Mouse (Mus musculus) activated CD4-positive, CD25-positive, alpha-beta regulatory T cell, adult 4 months (primary cell): ENCODE data around the gene Cfap221. TPM values are rescaled to one million over a fixed set of nuclear protein-coding genes. Genes with fewer than 3 reads are reported as not detected.

Source experiments
- ATAC-seq: one replicate; pipeline ENCODE4 v1.8.0; 2017
- polyA plus RNA-seq, 2 experiments: library from polyadenylated mRNA; unstranded; fragments of 100-300 nt; shearing (Covaris generic); gene quantifications; one replicate each; pipeline ENCODE4 v1.2.1; 2017

Cfap221 gene
- polyA plus RNA-seq, 2 experiments from 2014 or later, result not detected

- ATAC-seq, result no peak
Measured at GRCm38 (mm10) chr1:119899195-119900123, 97.6 kb downstream of the Cfap221 start.

GRCm38 (mm10) chr1:119894936-119895335 is 102.1 kb downstream of the Cfap221 start:
- peak; percentile 94 for ATAC-seq

DNA sequence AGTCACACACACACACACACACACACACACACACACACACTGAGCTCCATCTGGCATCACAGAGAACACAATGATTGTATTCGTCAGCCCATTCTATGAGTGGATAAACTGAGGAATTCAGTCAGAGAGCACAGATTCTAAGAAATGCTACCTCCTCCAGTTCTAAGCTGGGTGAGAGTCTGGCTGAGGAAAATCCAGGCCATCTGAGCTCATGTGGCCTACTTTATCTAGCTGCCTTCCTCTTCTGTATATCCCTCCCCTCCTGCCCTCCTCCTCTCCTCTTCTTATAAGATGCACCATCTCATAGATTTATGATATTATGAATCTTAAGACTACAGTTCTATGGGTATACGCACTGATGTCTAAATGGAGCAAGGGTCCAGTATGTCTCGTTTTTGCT is 103.4 kb downstream of the Cfap221 start:
- ATAC-seq, result no peak

- no peak for ATAC-seq
Measured at GRCm38 (mm10) chr1:119892933-119893332, 104.1 kb downstream of the Cfap221 start.

- ATAC-seq, result no peak
Measured at GRCm38 (mm10) chr1:119891865-119892264, 105.2 kb downstream of the Cfap221 start.

GRCm38 (mm10) chr1:119891149-119891548 is 105.9 kb downstream of the Cfap221 start:
- no peak for ATAC-seq

DNA sequence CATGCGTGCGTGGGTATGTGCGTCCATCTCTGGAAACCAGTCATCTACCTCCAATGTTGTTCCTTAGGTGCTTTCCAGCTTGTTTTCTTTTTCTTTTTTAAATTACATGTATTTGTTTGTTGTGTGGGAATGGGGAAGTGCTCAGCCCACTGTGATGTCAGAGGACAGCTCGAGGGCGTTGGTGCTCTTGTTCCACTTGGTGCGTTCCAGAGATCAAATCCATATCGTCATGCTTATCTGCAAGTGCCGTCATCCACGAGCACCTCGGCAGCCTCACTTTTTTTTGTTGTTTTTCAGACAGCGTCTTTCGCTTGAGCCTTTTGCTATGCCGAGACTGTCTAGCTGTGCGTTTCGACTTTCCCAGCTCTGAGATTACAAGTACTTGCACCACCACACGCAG is 107.7 kb downstream of the Cfap221 start:
- ATAC-seq, result no peak

DNA sequence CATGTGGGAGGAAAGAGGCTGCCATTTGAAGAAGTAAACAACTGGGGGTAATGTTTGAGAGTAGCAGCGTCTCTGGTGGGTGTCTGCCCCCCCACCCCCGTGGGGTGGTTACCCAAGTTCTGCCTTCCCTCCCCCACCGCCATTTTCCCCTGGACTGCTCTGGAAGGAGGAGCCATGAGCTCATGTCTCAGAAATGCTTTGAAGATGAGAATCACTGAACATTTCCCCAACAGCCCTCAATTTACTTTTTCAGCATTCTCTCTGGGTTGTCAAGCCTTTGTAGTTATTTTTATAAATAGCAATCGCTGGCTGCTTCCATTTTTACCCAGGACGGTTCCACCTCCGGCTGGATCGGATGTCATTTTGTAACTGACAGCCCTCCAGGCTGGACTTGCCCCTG is 110.7 kb downstream of the Cfap221 start:
- ATAC-seq, result no peak

DNA sequence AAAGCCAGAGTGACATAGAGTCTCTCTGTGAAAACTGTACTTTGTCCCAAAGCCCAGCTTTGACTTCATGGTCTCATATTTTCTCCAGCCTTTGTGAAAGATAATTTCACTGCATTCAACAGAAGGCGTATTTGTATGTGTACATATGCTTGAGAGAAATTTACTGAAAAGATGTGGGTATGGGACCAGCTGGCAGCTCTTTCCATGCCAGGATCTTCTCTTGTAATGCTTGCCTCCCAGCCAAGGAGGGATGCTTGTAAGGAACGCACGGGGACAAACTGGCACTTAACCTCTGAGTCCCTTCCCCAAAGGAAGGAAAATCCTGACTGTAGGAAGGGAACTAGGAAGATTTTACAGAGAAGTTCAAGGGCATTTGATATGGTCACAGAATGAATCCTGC is 112.8 kb downstream of the Cfap221 start:
- ATAC-seq, result no peak

DNA sequence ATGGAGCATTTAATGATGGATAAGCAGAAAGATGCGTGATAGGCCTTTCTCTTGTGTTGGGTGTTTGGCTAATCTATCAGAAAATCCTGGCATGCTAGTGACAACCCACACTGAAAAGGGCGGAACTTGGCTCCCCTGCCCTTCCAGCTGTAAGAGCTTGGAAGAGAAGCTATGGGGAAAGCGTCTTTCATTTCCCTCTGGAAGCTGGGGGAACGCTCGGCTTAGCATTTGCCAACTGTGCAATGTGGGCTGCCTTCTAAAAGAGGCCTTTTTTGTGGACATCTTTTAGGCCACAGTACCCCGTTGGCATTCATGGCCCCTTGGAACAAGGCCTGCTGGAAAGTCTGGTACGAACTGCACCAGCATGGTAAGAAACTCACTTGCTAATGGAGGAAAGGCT is 118.1 kb downstream of the Cfap221 start:
- ATAC-seq, result no peak

DNA sequence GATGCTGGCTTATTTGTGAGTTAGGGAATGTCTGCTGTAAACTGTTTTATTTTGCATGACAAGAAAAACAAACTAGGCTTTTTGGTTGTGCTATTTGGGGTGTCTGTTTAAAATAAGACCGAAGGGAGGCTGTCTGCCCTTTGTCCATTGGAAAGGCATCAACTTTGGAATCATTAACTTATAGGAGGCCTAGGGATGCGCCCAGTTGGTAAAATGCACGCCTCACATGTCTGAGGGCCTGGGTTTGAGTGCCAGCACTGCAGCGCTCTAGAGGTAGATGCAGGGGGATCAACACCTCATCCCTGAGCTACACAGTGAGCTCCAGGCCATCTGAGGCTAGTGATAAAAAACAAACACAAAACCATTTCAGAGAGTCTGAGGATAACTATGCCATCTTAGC is 119.6 kb downstream of the Cfap221 start:
- ATAC-seq, result no peak

Other genes with a start within 250 kb of the Cfap221 start
- gene Ptpn4, start 159.6 kb downstream of the Cfap221 start, polyA plus RNA-seq, result 1 to 10 TPM; 5.5 to 6.5 TPM
- gene Tmem177, start 84.0 kb downstream of the Cfap221 start, polyA plus RNA-seq, result 1 to 10 TPM; 5.6 to 6.0 TPM
- gene Sctr, start 9.7 kb upstream of the Cfap221 start, polyA plus RNA-seq, result under 1 TPM in 1 of 2 experiments, not detected in 1; 0.23 TPM
- gene Tmem37, start 76.8 kb upstream of the Cfap221 start, polyA plus RNA-seq, result 1 to 10 TPM; 1.4 to 2.5 TPM
- gene Dbi, start 123.8 kb upstream of the Cfap221 start, polyA plus RNA-seq, result 100 to 1,000 TPM; 210 to 248 TPM
- 10 to 100 TPM; 25.9 to 27.3 TPM for gene 3110009E18Rik, start 124.0 kb upstream of the Cfap221 start, polyA plus RNA-seq